In the genomic region with DNA sequence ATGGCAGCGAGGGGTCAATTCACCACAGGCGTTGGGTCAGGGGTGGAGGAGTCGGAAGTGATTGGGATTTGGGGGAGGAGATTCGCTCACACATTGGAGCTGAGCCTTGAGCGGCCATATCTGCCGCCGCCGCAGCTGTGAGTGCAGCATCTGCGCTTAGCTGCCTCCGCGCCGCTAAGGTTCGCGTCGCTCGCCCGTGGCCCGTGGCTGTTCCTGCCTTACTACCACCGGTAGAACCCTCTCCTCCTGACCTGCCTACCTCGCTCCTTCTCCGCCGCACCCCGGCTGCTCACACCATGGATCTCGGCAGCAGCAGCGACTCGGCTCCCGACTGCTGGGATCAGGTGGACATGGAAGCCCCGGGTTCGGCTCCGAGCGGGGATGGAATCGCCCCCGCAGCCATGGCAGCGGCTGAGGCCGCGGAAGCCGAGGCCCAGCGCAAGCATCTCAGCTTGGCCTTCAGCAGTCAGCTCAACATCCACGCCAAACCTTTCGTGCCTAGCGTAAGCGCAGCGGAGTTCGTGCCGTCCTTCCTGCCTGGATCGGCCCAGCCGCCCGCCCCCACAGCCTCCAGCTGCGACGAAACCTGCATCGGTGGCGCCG, we compare ENCODE assay signal across 8 mouse cellular contexts. TPM values are rescaled to one million over a fixed set of nuclear protein-coding genes. Genes with fewer than 3 reads are reported as not detected.
A peak's percentile ranks its signal among the peaks of the same experiment; 100 is the strongest.
DNase-seq lines count a peak whose midpoint lies in the region; ATAC-seq and TF ChIP-seq lines count a peak whose summit lies in the region.

Gene Gspt2, plus strand, starts transcription at position 109 of the 603 bp plus-strand sequence.

- H3K4me2 ChIP-seq in forebrain, embryonic 15.5 days (replicated peaks): peak within 1 kb of the TSS; percentile 45
- H3K4me2 ChIP-seq in lung, embryonic 14.5 days: peak within 1 kb of the TSS; percentile 64

- ATAC-seq in forebrain, embryonic 15.5 days (replicated peaks): peak; percentile 95
- peak; percentile 80 for ATAC-seq in lung, embryonic 14.5 days (ENCODE audit: insufficient read depth)
- no peak for ATAC-seq in erythroid progenitor cell, adult 5-6 weeks (replicated peaks; ENCODE audit: low FRiP score, poor library complexity, severe bottlenecking)

- no peaks in the 10 kb centered on the region for H3K36me3 ChIP-seq in forebrain, embryonic 15.5 days
- H3K36me3 ChIP-seq in lung, embryonic 14.5 days (ENCODE audit: insufficient read depth): no peaks in the 10 kb centered on the region

- H3K27ac ChIP-seq in forebrain, embryonic 15.5 days (replicated peaks): peak within 1 kb of the TSS; percentile 70
- no peak within 1 kb of the TSS for H3K27ac ChIP-seq in lung, embryonic 14.5 days (ENCODE audit: low read depth)

- no peaks in the 10 kb centered on the region; the same call in 1 of the 2 replicates for H3K27me3 ChIP-seq in forebrain, embryonic 15.5 days
- peaks cover 6% of the 10 kb centered on the region; the same call in 1 of the 2 replicates for H3K27me3 ChIP-seq in lung, embryonic 14.5 days (ENCODE audit: insufficient read depth, low read length)

- peak within 1 kb of the TSS; percentile 68 for H3K9ac ChIP-seq in forebrain, embryonic 15.5 days (replicated peaks)
- peak within 1 kb of the TSS; percentile 51 for H3K9ac ChIP-seq in lung, embryonic 14.5 days

- peak within 1 kb of the TSS; percentile 63 for H3K4me3 ChIP-seq in forebrain, embryonic 15.5 days
- H3K4me3 ChIP-seq in lung, embryonic 14.5 days (ENCODE audit: low read depth, low read length): peak within 1 kb of the TSS; percentile 52

- H3K9me3 ChIP-seq in forebrain, embryonic 15.5 days: no peaks in the 10 kb centered on the region
- H3K9me3 ChIP-seq in lung, embryonic 14.5 days (ENCODE audit: low read depth, low read length): no peaks in the 10 kb centered on the region

- no peak for TF ChIP-seq CTCF in lung, embryonic 14.5 days (IDR thresholded peaks at IDR 0.05; ENCODE audit: low read depth)

- WGBS in forebrain, embryonic 15.5 days: 20% methylated on average over 53 of the region's 53 CpGs
- WGBS in lung, embryonic 14.5 days: 12% methylated on average over 53 of the region's 53 CpGs

- peaks cover 8% of the 10 kb centered on the region; the same call in 1 of the 2 replicates for H3K4me1 ChIP-seq in forebrain, embryonic 15.5 days
- no peaks in the 10 kb centered on the region for H3K4me1 ChIP-seq in lung, embryonic 14.5 days (ENCODE audit: insufficient read depth)

- peak; percentile 71 for DNase-seq in NIH3T3 (ENCODE audit: low read depth)
- peak; percentile 47 for DNase-seq in cerebellum, adult 11 months
- peak; percentile 39 for DNase-seq in heart, postnatal 4 days
- peak; percentile 28 to 39 for DNase-seq in layer of hippocampus, adult 8-10 months (ENCODE audit: low spot score in 2 of 2)
- peak; percentile 63 for DNase-seq in lung, embryonic 14.5 days
- DNase-seq in ovary, adult 18-20 months (ENCODE audit: low spot score): peak; percentile 44

RNA-seq across cellular contexts. Expression of gene Gspt2, which starts in this region (rescaled TPM):
- 12.0 and 13.7 TPM in 2 replicates for polyA plus RNA-seq in forebrain, embryonic 15.5 days (2015; fragmentation: Nextera tagmentation; extraction: Ambion mirVana)
- 1 to 10 TPM; 1.6 to 1.8 TPM for total RNA-seq in heart, postnatal 4 days (2021)
- 10 to 100 TPM; 35.1 to 43.2 (median 38.3) TPM for total RNA-seq in layer of hippocampus, adult 8-10 months (2022)
- 2.5 and 2.7 TPM in 2 replicates for polyA plus RNA-seq in lung, embryonic 14.5 days (2014; fragmentation: Nextera tagmentation; extraction: Ambion mirVana)
- total RNA-seq in erythroid progenitor cell, adult 5-6 weeks (2015; ENCODE audit: low replicate concordance): 0.42 TPM in 1 of 2 replicates, not detected in the other
- 0.39 and 2.0 TPM in 2 replicates for total RNA-seq in erythroid progenitor cell, adult 5-6 weeks (2017; ENCODE audit: low replicate concordance)

Comparison
In these comparisons a context has a peak if more than half of its experiments do, and no peak if none do; other contexts are left out.
1. RNA of gene Gspt2 (total RNA-seq): 35.1 to 43.2 TPM in layer of hippocampus, adult 8-10 months; 0.39 to 2.0 TPM in erythroid progenitor cell, adult 5-6 weeks and 1.6 to 1.8 TPM in heart, postnatal 4 days; every median in the first group is over 10 times any median in the second.
2. Peak in every context shown above with its lines, with median percentiles within 50 percentile points of each other: DNase-seq.